Mouse (Mus musculus) right cerebral cortex, postnatal 36 days (tissue): ENCODE results near the gene Map3k13.
"Not testable (repeated sequence)": the region's sequence is repeated elsewhere in the genome, so short reads cannot be mapped to it uniquely, and the experiment has no call there.

Experiments
- DNase-seq, 2 experiments: peaks; one replicate each; pipeline ENCODE4 v3.0.0; 2022; ENCODE audit warnings: low spot score in 2 of 2, mixed read lengths in 1 of 2

Gene Map3k13

GRCm38 (mm10) chr16:21807786-21808185, 13.6 kb downstream of the Map3k13 start:
- DNase-seq, result not testable (repeated sequence)

GRCm38 (mm10) chr16:21813164-21813834, 19.2 kb downstream of the Map3k13 start:
- no peak for DNase-seq

- peak in 1 of 2 experiments; percentile 43 for DNase-seq
Measured at GRCm38 (mm10) chr16:21814861-21815668, 20.9 kb downstream of the Map3k13 start.

GRCm38 (mm10) chr16:21815669-21816010, 21.5 kb downstream of the Map3k13 start:
- no peak for DNase-seq

- no peak for DNase-seq
Measured at GRCm38 (mm10) chr16:21818132-21818531, 24.0 kb downstream of the Map3k13 start.

- DNase-seq, result no peak
Measured at GRCm38 (mm10) chr16:21818629-21819028, 24.5 kb downstream of the Map3k13 start.

GRCm38 (mm10) chr16:21825612-21826031, 31.5 kb downstream of the Map3k13 start:
- DNase-seq, result no peak

- DNase-seq, result no peak
Measured at GRCm38 (mm10) chr16:21827153-21827552, 33.0 kb downstream of the Map3k13 start.

- no peak for DNase-seq
Measured at GRCm38 (mm10) chr16:21827581-21827980, 33.4 kb downstream of the Map3k13 start.

- DNase-seq, result no peak
Measured at GRCm38 (mm10) chr16:21829711-21830110, 35.6 kb downstream of the Map3k13 start.

GRCm38 (mm10) chr16:21830784-21831183, 36.6 kb downstream of the Map3k13 start:
- no peak for DNase-seq

- DNase-seq, result no peak
Measured at GRCm38 (mm10) chr16:21831764-21832163, 37.6 kb downstream of the Map3k13 start.

- no peak for DNase-seq
Measured at GRCm38 (mm10) chr16:21833469-21833868, 39.3 kb downstream of the Map3k13 start.

GRCm38 (mm10) chr16:21833970-21834369, 39.8 kb downstream of the Map3k13 start:
- no peak for DNase-seq

- no peak for DNase-seq
Measured at GRCm38 (mm10) chr16:21834866-21835583, 40.9 kb downstream of the Map3k13 start.

GRCm38 (mm10) chr16:21835584-21835931, 41.4 kb downstream of the Map3k13 start:
- DNase-seq, result no peak

GRCm38 (mm10) chr16:21836311-21837072, 42.3 kb downstream of the Map3k13 start:
- no peak for DNase-seq

- DNase-seq, result no peak
Measured at GRCm38 (mm10) chr16:21837694-21838093, 43.5 kb downstream of the Map3k13 start.

- peak; percentile 59 to 85 for DNase-seq
Measured at GRCm38 (mm10) chr16:21845800-21846671, 51.9 kb downstream of the Map3k13 start.

- no peak for DNase-seq
Measured at GRCm38 (mm10) chr16:21848444-21848843, 54.3 kb downstream of the Map3k13 start.

GRCm38 (mm10) chr16:21848847-21849246, 54.7 kb downstream of the Map3k13 start:
- no peak for DNase-seq
